Mouse (Mus musculus): Measurements from ENCODE around the gene S100a10.

GRCm38 (mm10) chr3:93509301-93509700, 45.6 kb upstream of the S100a10 start:
- TF ChIP-seq CTCF (IDR thresholded peaks at IDR 0.05; ENCODE audit: borderline replicate concordance, extremely low read depth, insufficient read depth, insufficient read length) (no peak), POLR2A (IDR thresholded peaks at IDR 0.05; ENCODE audit: borderline replicate concordance, extremely low read depth, insufficient read depth, insufficient read length, poor library complexity, severe bottlenecking) (no peak)

Measured in brain, embryonic 14.5 days (tissue).